In genomic region chr11:67921827-67922754, GRCm38 (mm10) we compare ENCODE assay signal across 8 mouse cellular contexts. TPM values are rescaled to one million over a fixed set of nuclear protein-coding genes. Genes with fewer than 3 reads are reported as not detected.
DNase-seq lines count a peak whose midpoint lies in the region; ATAC-seq and TF ChIP-seq lines count a peak whose summit lies in the region.

TSS of gene Usp43 (minus strand) at chr11:67922153.

- ATAC-seq in forebrain, embryonic 11.5 days (replicated peaks; ENCODE audit: low FRiP score) = peak; percentile 73

- WGBS in spleen, adult 2 months = 1% methylated on average over 68 of the region's 80 CpGs
- under 1% methylated on average over 75 of the region's 80 CpGs for WGBS in forebrain, embryonic 11.5 days
- 1% methylated on average over 72 of the region's 80 CpGs for WGBS in macrophage (ENCODE audit: missing documents)

- TF ChIP-seq CTCF in spleen, adult 2 months (IDR thresholded peaks at IDR 0.05; ENCODE audit: extremely low read depth, insufficient read depth, insufficient read length, insufficient replicate concordance) = no peak

- no peaks in the 10 kb centered on the region for H3K9me3 ChIP-seq in forebrain, embryonic 11.5 days (ENCODE audit: control insufficient read depth, low read length)

- peak in 1 of 2 experiments; percentile 3 for DNase-seq in spleen, adult 2 months (ENCODE audit: low read depth in 1 of 2, low spot score in 2 of 2)
- no peak for DNase-seq in spleen, postnatal 14 days (ENCODE audit: low spot score in 2 of 2)
- DNase-seq in forebrain, embryonic 11.5 days (ENCODE audit: low spot score) = peak; percentile 80
- DNase-seq in heart, postnatal 10 days = peak; percentile 75 to 77
- DNase-seq in kidney, postnatal 4 days = peak; percentile 84 to 92
- DNase-seq in skeletal muscle tissue, adult 2 months (ENCODE audit: low read depth, low spot score) = peak; percentile 5
- no peak for DNase-seq in layer of hippocampus, adult 11-12 months (ENCODE audit: low spot score)

- H3K4me1 ChIP-seq in spleen, adult 2 months (ENCODE audit: control insufficient read depth, insufficient read depth, insufficient read length) = peaks cover 11% of the 10 kb centered on the region; the same call in 1 of the 2 replicates
- H3K4me1 ChIP-seq in forebrain, embryonic 11.5 days (replicated peaks; ENCODE audit: control insufficient read depth, insufficient read depth, low read length) = no peaks in the 10 kb centered on the region; the same call in 1 of the 2 replicates

- peak within 1 kb of the TSS; percentile 59 for H3K9ac ChIP-seq in forebrain, embryonic 11.5 days (ENCODE audit: low read length)

- peaks cover 15% of the 10 kb centered on the region for H3K27me3 ChIP-seq in spleen, adult 2 months (ENCODE audit: control insufficient read depth, insufficient read depth, low read length)
- H3K27me3 ChIP-seq in forebrain, embryonic 11.5 days (ENCODE audit: control insufficient read depth, insufficient read depth, low read length) = peaks cover 20% of the 10 kb centered on the region

- intact Hi-C loops in heart, postnatal 10 days (cut with DNase I) = no loop called here

- no peaks in the 10 kb centered on the region for H3K79me2 ChIP-seq in macrophage (ENCODE audit: inconsistent target)

- peak within 1 kb of the TSS; percentile 38 for H3K4me3 ChIP-seq in spleen, adult 2 months (ENCODE audit: extremely low read depth, insufficient read depth, insufficient read length)
- peak within 1 kb of the TSS; percentile 71 for H3K4me3 ChIP-seq in forebrain, embryonic 11.5 days (ENCODE audit: low read depth, low read length)
- H3K4me3 ChIP-seq in macrophage (ENCODE audit: inconsistent target) = peak within 1 kb of the TSS; percentile 1; the same call in 1 of the 2 replicates

- no peak for TF ChIP-seq POLR2A in spleen, adult 2 months (IDR thresholded peaks at IDR 0.05; ENCODE audit: low read depth, low read length)

- H3K36me3 ChIP-seq in spleen, adult 2 months (ENCODE audit: control insufficient read depth, insufficient read depth, low read length) = no peaks in the 10 kb centered on the region
- no peaks in the 10 kb centered on the region for H3K36me3 ChIP-seq in forebrain, embryonic 11.5 days (ENCODE audit: control insufficient read depth, insufficient read depth, low read length)
- no peaks in the 10 kb centered on the region for H3K36me3 ChIP-seq in macrophage (ENCODE audit: inconsistent target)

- peak within 1 kb of the TSS; percentile 100 for H3K4me2 ChIP-seq in forebrain, embryonic 11.5 days (ENCODE audit: low read depth, low read length, severe bottlenecking)

- H3K27ac ChIP-seq in spleen, adult 2 months (ENCODE audit: insufficient read depth, low read length) = no peak within 1 kb of the TSS
- H3K27ac ChIP-seq in forebrain, embryonic 11.5 days (ENCODE audit: low read depth, low read length) = no peak within 1 kb of the TSS
- no peak within 1 kb of the TSS for H3K27ac ChIP-seq in macrophage

RNA-seq across cellular contexts. Expression of gene Usp43, which starts in this region (rescaled TPM):
- polyA plus RNA-seq in spleen, adult 2 months (2012; rRNA removed) = 0.30 and 0.32 TPM in 2 replicates
- polyA plus RNA-seq in forebrain, embryonic 11.5 days (2014; fragmentation: Nextera tagmentation; extraction: Ambion mirVana) = 1.0 and 1.4 TPM in 2 replicates
- 1 to 10 TPM; 6.4 to 8.1 TPM for total RNA-seq in heart, postnatal 10 days (2021)
- under 1 TPM in 3 of 26 experiments, not detected in 23; 0.12 to 0.54 (median 0.34) TPM for total RNA-seq in macrophage (2018; cell fraction: chromatin; rRNA removed)
- under 1 TPM in 2 of 26 experiments, not detected in 24; 0.05 TPM for total RNA-seq in macrophage (2018; cell fraction: cytosol; rRNA removed)
- under 1 TPM in 1 of 26 experiments, not detected in 25; 0.31 TPM for total RNA-seq in macrophage (2018; cell fraction: nucleus; rRNA removed)
- polyA plus RNA-seq in macrophage (2018) = not detected in 3 replicates

Comparison
In these comparisons a context has a peak if more than half of its experiments do, and no peak if none do; other contexts are left out.
1. DNase-seq: peak in forebrain, embryonic 11.5 days (single experiment), heart, postnatal 10 days (2 of 2), kidney, postnatal 4 days (2 of 2) and skeletal muscle tissue, adult 2 months (single experiment); none in spleen, postnatal 14 days (0 of 2) and layer of hippocampus, adult 11-12 months (single experiment).
2. H3K4me3 ChIP-seq: peak in every context shown above with its lines; median percentile 71 in forebrain, embryonic 11.5 days; 38 in spleen, adult 2 months; 1 in macrophage.